Mouse (Mus musculus) heart, adult 18-20 months (tissue): ENCODE data around the gene Plxnc1. TPM values are rescaled to one million over a fixed set of nuclear protein-coding genes. Genes with fewer than 3 reads are reported as not detected.

Experiments
- DNase-seq, 2 experiments: peaks; one replicate each; pipeline ENCODE4 v3.0.0; 2021 to 2022; ENCODE audit warnings: mixed read lengths in 1 of 2
- total RNA-seq, 2 experiments: library from RNA; stranded (reverse); gene quantifications; 2 replicates each; pipeline ENCODE4 v1.2.3; 2021

The Plxnc1 gene
- total RNA-seq, 2 experiments from 2014 or later: 1.8 to 3.4 TPM

GRCm38 (mm10) chr10:94866995-94867856 is 77.4 kb downstream of the Plxnc1 start:
- no peak for DNase-seq

GRCm38 (mm10) chr10:94865206-94865605 is 79.4 kb downstream of the Plxnc1 start:
- DNase-seq: no peak

- DNase-seq: no peak
Measured at GRCm38 (mm10) chr10:94864199-94864928, 80.3 kb downstream of the Plxnc1 start.

- DNase-seq: no peak
Measured at GRCm38 (mm10) chr10:94863251-94863650, 81.4 kb downstream of the Plxnc1 start.

GRCm38 (mm10) chr10:94860870-94861269 is 83.8 kb downstream of the Plxnc1 start:
- DNase-seq: no peak

GRCm38 (mm10) chr10:94858277-94859033 is 86.2 kb downstream of the Plxnc1 start:
- DNase-seq: no peak

GRCm38 (mm10) chr10:94850565-94850964 is 94.1 kb downstream of the Plxnc1 start:
- DNase-seq: no peak

- DNase-seq: no peak
Measured at GRCm38 (mm10) chr10:94849930-94850329, 94.7 kb downstream of the Plxnc1 start.

GRCm38 (mm10) chr10:94849360-94849759 is 95.3 kb downstream of the Plxnc1 start:
- DNase-seq: no peak

GRCm38 (mm10) chr10:94848344-94848743 is 96.3 kb downstream of the Plxnc1 start:
- DNase-seq: no peak

- DNase-seq: no peak
Measured at GRCm38 (mm10) chr10:94846501-94847105, 98.0 kb downstream of the Plxnc1 start.

GRCm38 (mm10) chr10:94844692-94845091 is 99.9 kb downstream of the Plxnc1 start:
- no peak for DNase-seq

- DNase-seq: no peak
Measured at GRCm38 (mm10) chr10:94835874-94836273, 108.8 kb downstream of the Plxnc1 start.

- DNase-seq: peak; percentile 86 to 90
Measured at GRCm38 (mm10) chr10:94829407-94829806, 115.2 kb downstream of the Plxnc1 start.

- DNase-seq: no peak
Measured at GRCm38 (mm10) chr10:94828734-94829230, 115.9 kb downstream of the Plxnc1 start.

GRCm38 (mm10) chr10:94827890-94828733 is 116.5 kb downstream of the Plxnc1 start:
- DNase-seq: peak; percentile 20 to 41

- no peak for DNase-seq
Measured at GRCm38 (mm10) chr10:94827325-94827724, 117.3 kb downstream of the Plxnc1 start.

GRCm38 (mm10) chr10:94826436-94826835 is 118.2 kb downstream of the Plxnc1 start:
- DNase-seq: no peak

GRCm38 (mm10) chr10:94825951-94826350 is 118.7 kb downstream of the Plxnc1 start:
- DNase-seq: no peak

- DNase-seq: peak; percentile 22 to 24
Measured at GRCm38 (mm10) chr10:94823971-94824760, 120.5 kb downstream of the Plxnc1 start.
